In the genomic region with DNA sequence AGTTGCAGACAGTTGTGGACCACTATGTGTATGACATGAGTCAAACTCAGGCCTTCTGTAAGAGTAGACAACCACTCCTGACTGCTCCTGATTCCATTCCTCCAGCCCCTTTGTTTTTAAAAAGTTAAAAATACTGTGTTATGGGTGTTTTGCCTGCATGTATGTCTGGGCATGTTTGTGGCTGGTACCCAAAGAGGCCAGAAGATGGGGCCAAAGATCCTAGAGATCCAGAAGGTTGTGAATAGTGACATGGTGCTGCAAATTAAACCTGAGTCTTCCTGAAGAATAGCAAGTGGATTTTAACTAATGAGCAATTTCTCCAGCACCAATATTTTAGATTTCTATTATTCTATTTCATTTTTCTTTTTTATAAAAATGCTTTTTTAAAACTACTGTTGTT, we compare ENCODE assay signal across 13 mouse cellular contexts. TPM values are rescaled to one million over a fixed set of nuclear protein-coding genes. Genes with fewer than 3 reads are reported as not detected.
DNase-seq lines count a peak whose midpoint lies in the region; ATAC-seq and TF ChIP-seq lines count a peak whose summit lies in the region.
"Had no signal": no experiment of that assay in that cellular context is flagged by ENCODE, and none has a peak within 500 bp of the region (broad histone marks: within the 10 kb centered on the region; RNA-seq: fewer than 3 reads in every experiment).

No protein-coding gene starts in this region.

- no peak overlapping the region for H3K27ac ChIP-seq in intestine, postnatal 0 days (ENCODE audit: low read depth, low read length)
- H3K27ac ChIP-seq in intestine, embryonic 15.5 days, result no peak overlapping the region
- H3K27ac ChIP-seq: heart, embryonic 15.5 days; hindbrain, embryonic 15.5 days; limb, embryonic 12.5 days had no signal

- peak; percentile 19; the same call in 1 of the 2 replicates for TF ChIP-seq CTCF in intestine, postnatal 0 days (IDR thresholded peaks at IDR 0.05; ENCODE audit: low read depth)

- no peak overlapping the region for H3K4me3 ChIP-seq in intestine, postnatal 0 days (ENCODE audit: low read depth, low read length)
- H3K4me3 ChIP-seq in intestine, embryonic 15.5 days (replicated peaks), result no peak overlapping the region
- H3K4me3 ChIP-seq: erythroblast, embryonic 14.5 days; heart, embryonic 15.5 days; hindbrain, embryonic 15.5 days; limb, embryonic 12.5 days had no signal

- no peak overlapping the region for H3K4me2 ChIP-seq in intestine, postnatal 0 days (replicated peaks; ENCODE audit: low read depth)
- H3K4me2 ChIP-seq in intestine, embryonic 15.5 days (replicated peaks), result no peak overlapping the region
- H3K4me2 ChIP-seq: heart, embryonic 15.5 days; hindbrain, embryonic 15.5 days; limb, embryonic 12.5 days had no signal

- no peak for ATAC-seq in intestine, postnatal 0 days
- no peak for ATAC-seq in intestine, embryonic 15.5 days
- ATAC-seq in megakaryocyte, adult 5-6 weeks (ENCODE audit: poor library complexity, severe bottlenecking), result no peak

- H3K4me1 ChIP-seq in intestine, postnatal 0 days (replicated peaks; ENCODE audit: control insufficient read depth, insufficient read depth, low read length), result no peaks in the 10 kb centered on the region
- no peaks in the 10 kb centered on the region for H3K4me1 ChIP-seq in intestine, embryonic 15.5 days (replicated peaks)
- H3K4me1 ChIP-seq: heart, embryonic 15.5 days; hindbrain, embryonic 15.5 days; limb, embryonic 12.5 days had no signal

- H3K36me3 ChIP-seq in intestine, postnatal 0 days (ENCODE audit: control insufficient read depth, insufficient read depth), result peaks cover 13% of the 10 kb centered on the region; the same call in 1 of the 2 replicates
- no peaks in the 10 kb centered on the region for H3K36me3 ChIP-seq in intestine, embryonic 15.5 days

- H3K9ac ChIP-seq in intestine, postnatal 0 days (ENCODE audit: low read depth, low read length), result no peak overlapping the region
- no peak overlapping the region for H3K9ac ChIP-seq in intestine, embryonic 15.5 days
- H3K9ac ChIP-seq: heart, embryonic 15.5 days; hindbrain, embryonic 15.5 days; limb, embryonic 12.5 days had no signal

- no peaks in the 10 kb centered on the region for H3K9me3 ChIP-seq in intestine, postnatal 0 days (ENCODE audit: control insufficient read depth)
- H3K9me3 ChIP-seq in intestine, embryonic 15.5 days, result no peaks in the 10 kb centered on the region
- H3K9me3 ChIP-seq: heart, embryonic 15.5 days; hindbrain, embryonic 15.5 days; limb, embryonic 12.5 days had no signal

- DNase-seq in thymus, postnatal 4 days, result peak; percentile 11
- no peak for DNase-seq in thymus, postnatal 25 days
- peak; percentile 11 for DNase-seq in c-Kit-positive CD71-positive TER-119-negative erythroid progenitor cells, embryonic 14.5 days (ENCODE audit: low read depth)
- DNase-seq in cerebellum, postnatal 14 days, result no peak
- DNase-seq: kidney, postnatal 25 days; spleen, adult 18-20 months had no signal

- no peaks in the 10 kb centered on the region for H3K27me3 ChIP-seq in intestine, postnatal 0 days (replicated peaks; ENCODE audit: control insufficient read depth, insufficient read depth, low read length)
- H3K27me3 ChIP-seq in intestine, embryonic 15.5 days (replicated peaks), result no peaks in the 10 kb centered on the region
- H3K27me3 ChIP-seq: heart, embryonic 15.5 days; hindbrain, embryonic 15.5 days; limb, embryonic 12.5 days had no signal

RNA-seq across cellular contexts. Expression of a gene that starts 55.5 kb away (rescaled TPM):
- 0.33 and 0.64 TPM in 2 replicates for polyA plus RNA-seq in intestine, postnatal 0 days (2015; fragmentation: Nextera tagmentation; extraction: Ambion mirVana)
- 0.21 and 0.45 TPM in 2 replicates for polyA plus RNA-seq in intestine, embryonic 15.5 days (2015; fragmentation: Nextera tagmentation; extraction: Ambion mirVana)
- total RNA-seq in megakaryocyte, adult 5-6 weeks (2015), result not detected in 2 replicates
- not detected in 2 replicates for total RNA-seq in megakaryocyte, adult 5-6 weeks (2017)
- polyA plus RNA-seq: erythroblast, embryonic 14.5 days; limb, embryonic 12.5 days had no signal

Comparison
In these comparisons a context has a peak if more than half of its experiments do, and no peak if none do; other contexts are left out.
1. DNase-seq: peak in thymus, postnatal 4 days (single experiment) and c-Kit-positive CD71-positive TER-119-negative erythroid progenitor cells, embryonic 14.5 days (single experiment); none in thymus, postnatal 25 days (single experiment) and cerebellum, postnatal 14 days (0 of 2).